Mouse (Mus musculus): Measurements from ENCODE around the gene Ndufa6.
"Not testable (repeated sequence)": the region's sequence is repeated elsewhere in the genome, so short reads cannot be mapped to it uniquely, and the experiment has no call there.

DNA sequence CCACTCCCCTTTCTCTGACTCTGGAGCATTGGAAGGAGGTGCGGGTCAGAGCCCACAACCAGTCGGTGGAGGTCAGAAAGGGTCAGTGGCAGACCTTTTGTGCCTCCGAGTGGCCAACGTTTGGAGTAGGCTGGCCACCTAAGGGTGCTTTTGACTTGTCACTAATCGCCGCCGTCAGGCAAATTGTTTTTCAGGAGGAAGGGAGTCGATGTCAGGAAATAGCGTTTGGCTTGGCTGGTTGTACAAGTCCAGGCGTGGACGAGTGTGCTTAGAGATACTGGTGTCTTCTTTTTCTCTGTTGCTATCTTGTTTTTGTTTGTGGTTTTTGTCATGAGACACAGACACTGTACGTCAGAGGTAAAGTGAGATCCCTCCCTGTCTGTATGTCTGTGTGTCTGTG, 9.7 kb upstream of the Ndufa6 start:
- TF ChIP-seq CTCF, EP300 (IDR thresholded peaks at IDR 0.05; ENCODE audit: low read depth): not testable (repeated sequence)
